Mouse (Mus musculus): Measurements from ENCODE around the gene Tinf2. TPM values are rescaled to one million over a fixed set of nuclear protein-coding genes. Genes with fewer than 3 reads are reported as not detected.

The Tinf2 gene
- polyA plus RNA-seq, 1 experiment, result 38.1 TPM

GRCm38 (mm10) chr14:55722438-55722945, 40.9 kb upstream of the Tinf2 start:
- H3K4me3 ChIP-seq (replicated peaks; ENCODE audit: control insufficient read depth, low read depth, low read length), result peak overlapping the region; percentile 93
- peak overlapping the region; percentile 30; the same call in 1 of the 2 replicates for H3K27ac ChIP-seq (ENCODE audit: control insufficient read depth, insufficient read depth, low read depth, low read length, poor library complexity)
- H3K4me1 ChIP-seq (ENCODE audit: control insufficient read depth, insufficient read depth, low read length), result peaks cover 8% of the 10 kb centered on the region
- 8% methylated on average over 8 of the region's 8 CpGs for WGBS
- no peak for TF ChIP-seq POLR2A (IDR thresholded peaks at IDR 0.05; ENCODE audit: borderline replicate concordance, control insufficient read depth, low read depth, low read length)
- TF ChIP-seq CTCF (IDR thresholded peaks at IDR 0.05; ENCODE audit: control insufficient read depth, insufficient read depth, low read length), result no peak

- Histone ChIP-seq H3K27ac (ENCODE audit: control insufficient read depth, insufficient read depth, low read depth, low read length, poor library complexity) (peak within 1 kb of the TSS; percentile 83), H3K4me3 (replicated peaks; ENCODE audit: control insufficient read depth, low read depth, low read length) (peak within 1 kb of the TSS; percentile 93), H3K4me1 (ENCODE audit: control insufficient read depth, insufficient read depth, low read length) (peaks cover 8% of the 10 kb centered on the region)
- peak; percentile 97 for TF ChIP-seq CTCF (IDR thresholded peaks at IDR 0.05; ENCODE audit: control insufficient read depth, insufficient read depth, low read length)
- TF ChIP-seq POLR2A (IDR thresholded peaks at IDR 0.05; ENCODE audit: borderline replicate concordance, control insufficient read depth, low read depth, low read length), result peak; percentile 73; the same call in 1 of the 2 replicates
- under 1% methylated on average over 50 of the region's 50 CpGs for WGBS
Observed at GRCm38 (mm10) chr14:55721700-55722437, 40.2 kb upstream of the Tinf2 start, which contains the start of gene Rabggta. TSS of gene Rabggta (minus strand) at chr14:55722263.

- WGBS, result 81% methylated on average over 6 of the region's 6 CpGs
- no peak overlapping the region; the same call in 1 of the 2 replicates for H3K27ac ChIP-seq (ENCODE audit: control insufficient read depth, insufficient read depth, low read depth, low read length, poor library complexity)
- H3K4me3 ChIP-seq (replicated peaks; ENCODE audit: control insufficient read depth, low read depth, low read length), result no peak overlapping the region
- TF ChIP-seq CTCF (IDR thresholded peaks at IDR 0.05; ENCODE audit: control insufficient read depth, insufficient read depth, low read length), result no peak
- TF ChIP-seq POLR2A (IDR thresholded peaks at IDR 0.05; ENCODE audit: borderline replicate concordance, control insufficient read depth, low read depth, low read length), result no peak
- peaks cover 8% of the 10 kb centered on the region for H3K4me1 ChIP-seq (ENCODE audit: control insufficient read depth, insufficient read depth, low read length)
Observed at GRCm38 (mm10) chr14:55721076-55721475, 39.5 kb upstream of the Tinf2 start.

GRCm38 (mm10) chr14:55720666-55721065, 39.0 kb upstream of the Tinf2 start:
- TF ChIP-seq CTCF (IDR thresholded peaks at IDR 0.05; ENCODE audit: control insufficient read depth, insufficient read depth, low read length), result no peak
- TF ChIP-seq POLR2A (IDR thresholded peaks at IDR 0.05; ENCODE audit: borderline replicate concordance, control insufficient read depth, low read depth, low read length), result no peak
- peaks cover 8% of the 10 kb centered on the region for H3K4me1 ChIP-seq (ENCODE audit: control insufficient read depth, insufficient read depth, low read length)
- H3K27ac ChIP-seq (ENCODE audit: control insufficient read depth, insufficient read depth, low read depth, low read length, poor library complexity), result no peak overlapping the region
- H3K4me3 ChIP-seq (replicated peaks; ENCODE audit: control insufficient read depth, low read depth, low read length), result no peak overlapping the region
- 92% methylated on average over 12 of the region's 12 CpGs for WGBS

GRCm38 (mm10) chr14:55719737-55720136, 38.1 kb upstream of the Tinf2 start:
- Histone ChIP-seq H3K4me1 (ENCODE audit: control insufficient read depth, insufficient read depth, low read length) (peaks cover 5% of the 10 kb centered on the region; the same call in 1 of the 2 replicates), H3K4me3 (replicated peaks; ENCODE audit: control insufficient read depth, low read depth, low read length) (no peak overlapping the region), H3K27ac (ENCODE audit: control insufficient read depth, insufficient read depth, low read depth, low read length, poor library complexity) (no peak overlapping the region)
- TF ChIP-seq CTCF (IDR thresholded peaks at IDR 0.05; ENCODE audit: control insufficient read depth, insufficient read depth, low read length) (no peak), POLR2A (IDR thresholded peaks at IDR 0.05; ENCODE audit: borderline replicate concordance, control insufficient read depth, low read depth, low read length) (no peak)
- 76% methylated on average over 6 of the region's 6 CpGs for WGBS

GRCm38 (mm10) chr14:55716884-55717283, 35.3 kb upstream of the Tinf2 start:
- Histone ChIP-seq H3K27ac (ENCODE audit: control insufficient read depth, insufficient read depth, low read depth, low read length, poor library complexity) (no peak overlapping the region), H3K4me3 (replicated peaks; ENCODE audit: control insufficient read depth, low read depth, low read length) (no peak overlapping the region), H3K4me1 (ENCODE audit: control insufficient read depth, insufficient read depth, low read length) (peaks cover 2% of the 10 kb centered on the region)
- no peak for TF ChIP-seq CTCF (IDR thresholded peaks at IDR 0.05; ENCODE audit: control insufficient read depth, insufficient read depth, low read length)
- 84% methylated on average over 8 of the region's 8 CpGs for WGBS

GRCm38 (mm10) chr14:55716271-55716670, 34.7 kb upstream of the Tinf2 start:
- TF ChIP-seq CTCF (IDR thresholded peaks at IDR 0.05; ENCODE audit: control insufficient read depth, insufficient read depth, low read length) (no peak), POLR2A (IDR thresholded peaks at IDR 0.05; ENCODE audit: borderline replicate concordance, control insufficient read depth, low read depth, low read length) (no peak)
- Histone ChIP-seq H3K4me1 (ENCODE audit: control insufficient read depth, insufficient read depth, low read length) (peaks cover 2% of the 10 kb centered on the region), H3K27ac (ENCODE audit: control insufficient read depth, insufficient read depth, low read depth, low read length, poor library complexity) (no peak overlapping the region), H3K4me3 (replicated peaks; ENCODE audit: control insufficient read depth, low read depth, low read length) (no peak overlapping the region)
- 84% methylated on average over 6 of the region's 6 CpGs for WGBS

- TF ChIP-seq POLR2A (IDR thresholded peaks at IDR 0.05; ENCODE audit: borderline replicate concordance, control insufficient read depth, low read depth, low read length) (no peak), CTCF (IDR thresholded peaks at IDR 0.05; ENCODE audit: control insufficient read depth, insufficient read depth, low read length) (no peak)
- Histone ChIP-seq H3K27ac (ENCODE audit: control insufficient read depth, insufficient read depth, low read depth, low read length, poor library complexity) (no peak overlapping the region), H3K4me1 (ENCODE audit: control insufficient read depth, insufficient read depth, low read length) (peaks cover 2% of the 10 kb centered on the region), H3K4me3 (replicated peaks; ENCODE audit: control insufficient read depth, low read depth, low read length) (no peak overlapping the region)
- WGBS, result 38% methylated on average over 6 of the region's 6 CpGs
Observed at GRCm38 (mm10) chr14:55714893-55715292, 33.3 kb upstream of the Tinf2 start.

All from bone marrow, adult 2 months (tissue).